Mouse (Mus musculus) forebrain, embryonic 16.5 days (tissue): ENCODE results near the gene Prkch. TPM values are rescaled to one million over a fixed set of nuclear protein-coding genes. Genes with fewer than 3 reads are reported as not detected.

Source experiments
- ATAC-seq: fragments of 200-750 bp; cut with Nextera tagmentation; 2 replicates; pipeline ENCODE4 v1.8.0; 2017; ENCODE audit warnings: mild to moderate bottlenecking, moderate library complexity
- H3K27ac ChIP-seq: fragments of 300-500 bp; sonication (generic); 2 replicates; pipeline ENCODE4 v1.5.1; 2014; ENCODE audit warnings: low read length, control low read depth
- H3K27me3 ChIP-seq: fragments of 300-500 bp; sonication (generic); replicated peaks from 2 replicates; pipeline ENCODE4 v1.6.1; 2014; ENCODE audit warnings: low read length; ENCODE audit not compliant: control insufficient read depth, insufficient read depth
- H3K36me3 ChIP-seq: fragments of 300-500 bp; sonication (generic); 2 replicates; pipeline ENCODE4 v1.6.1; 2014; ENCODE audit not compliant: control insufficient read depth, insufficient read depth
- H3K4me1 ChIP-seq: fragments of 300-500 bp; sonication (generic); replicated peaks from 2 replicates; pipeline ENCODE4 v1.6.1; 2014; ENCODE audit warnings: low read length; ENCODE audit not compliant: control insufficient read depth, insufficient read depth
- H3K4me2 ChIP-seq: fragments of 300-500 bp; sonication (generic); 2 replicates; pipeline ENCODE4 v1.6.1; 2014; ENCODE audit warnings: mild to moderate bottlenecking, low read length, control low read depth
- H3K4me3 ChIP-seq: fragments of 300-500 bp; sonication (generic); replicated peaks from 2 replicates; pipeline ENCODE4 v1.5.1; 2014; ENCODE audit warnings: mild to moderate bottlenecking, low read length, control low read depth
- H3K9ac ChIP-seq: fragments of 300-500 bp; sonication (generic); replicated peaks from 2 replicates; pipeline ENCODE4 v1.6.1; 2014; ENCODE audit warnings: low read depth, low read length, control low read depth
- H3K9me3 ChIP-seq: fragments of 300-500 bp; sonication (generic); 2 replicates; pipeline ENCODE4 v1.6.1; 2016; ENCODE audit warnings: low read length; ENCODE audit not compliant: control insufficient read depth
- WGBS: fragments of 180-500 bp; shearing (Covaris S2); extraction: QIAGEN DNeasy Blood & Tissue Kit; methylation state at CpG from one replicate; pipeline ENCODE4 v1.1.7; 2014; 5-methylcytosine and 5-hydroxymethylcytosine counted together
- polyA plus RNA-seq: library from polyadenylated mRNA; unstranded; fragments of >200 nt; fragmentation: Nextera tagmentation; extraction: Ambion mirVana; gene quantifications from 2 replicates; pipeline ENCODE4 v1.2.1, GENCODE M21; 2015

Gene Prkch
- polyA plus RNA-seq, 1 experiment from 2014 or later: 4.3 TPM

DNA sequence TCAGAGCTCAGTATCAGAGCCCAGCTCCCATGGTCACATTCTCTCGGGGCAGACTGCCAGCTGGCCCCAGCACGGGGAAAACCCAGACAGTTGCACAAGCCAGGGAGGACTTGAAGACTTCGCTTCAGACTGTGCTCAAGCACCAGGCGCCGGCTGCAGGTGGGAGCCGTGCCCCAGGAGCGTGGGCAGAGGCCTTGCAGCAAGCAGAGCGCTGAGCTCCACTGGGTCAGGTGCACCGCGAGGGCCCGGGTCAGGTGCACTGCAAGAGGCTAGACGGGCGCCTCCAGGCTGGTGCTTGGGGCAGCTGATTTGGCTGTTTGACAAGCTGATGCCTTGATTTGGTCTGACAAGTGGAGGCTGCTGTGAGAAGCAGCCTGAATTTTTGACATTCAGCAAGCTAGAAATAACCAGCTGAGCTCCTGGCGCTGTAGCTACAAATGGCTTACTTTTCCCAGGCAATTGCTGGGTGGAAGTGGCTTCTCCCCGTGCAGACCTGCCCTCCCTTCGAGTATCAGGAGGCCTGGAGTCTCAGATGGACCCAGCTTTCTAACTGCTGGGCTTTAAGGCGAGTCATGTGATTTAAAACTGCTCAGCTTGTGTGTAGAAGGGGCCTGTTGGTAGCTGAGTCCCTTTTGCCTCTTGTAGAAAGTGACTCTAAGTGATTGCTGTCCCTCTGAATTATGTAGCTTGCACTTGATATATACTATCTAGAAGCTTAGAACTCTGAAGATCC, 209.7 kb downstream of the Prkch start:
- Histone ChIP-seq H3K27ac (no peak overlapping the region), H3K36me3 (no peaks in the 10 kb centered on the region), H3K9ac (peak overlapping the region; percentile 8; the same call in 1 of the 2 replicates), H3K27me3 (no peaks in the 10 kb centered on the region), H3K9me3 (no peaks in the 10 kb centered on the region), H3K4me1 (peaks cover 14% of the 10 kb centered on the region), H3K4me2 (peak overlapping the region; percentile 29), H3K4me3 (no peak overlapping the region)
- peak; percentile 68 for ATAC-seq
- 20% methylated on average over 17 of the region's 17 CpGs for WGBS

DNA sequence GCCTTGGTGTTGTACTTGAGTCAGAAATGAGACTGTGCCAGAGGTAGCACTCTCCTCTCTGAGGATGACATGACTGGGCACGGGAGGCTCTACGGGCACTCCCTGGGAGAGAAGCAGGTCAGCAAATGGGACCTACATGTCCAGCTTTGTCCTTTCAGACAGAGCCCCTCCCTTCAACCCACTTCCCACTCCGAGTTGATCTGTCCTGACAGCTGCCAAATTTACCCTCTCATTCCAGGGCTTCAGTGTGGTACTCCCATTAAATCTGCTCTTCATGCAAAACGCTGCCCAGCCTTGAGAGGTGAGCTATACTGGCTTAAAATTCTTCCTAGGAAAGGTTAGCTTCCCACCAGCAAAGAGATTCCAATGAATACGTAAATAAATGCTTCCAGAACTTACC, 215.1 kb downstream of the Prkch start:
- ATAC-seq: no peak
- 80% methylated on average over 5 of the region's 5 CpGs for WGBS
- no peak overlapping the region for H3K9ac ChIP-seq
- H3K27me3 ChIP-seq: no peaks in the 10 kb centered on the region
- no peak overlapping the region for H3K27ac ChIP-seq
- H3K36me3 ChIP-seq: no peaks in the 10 kb centered on the region
- H3K9me3 ChIP-seq: no peaks in the 10 kb centered on the region
- no peak overlapping the region for H3K4me3 ChIP-seq
- no peak overlapping the region for H3K4me2 ChIP-seq
- H3K4me1 ChIP-seq: peaks cover 2% of the 10 kb centered on the region; the same call in 1 of the 2 replicates

DNA sequence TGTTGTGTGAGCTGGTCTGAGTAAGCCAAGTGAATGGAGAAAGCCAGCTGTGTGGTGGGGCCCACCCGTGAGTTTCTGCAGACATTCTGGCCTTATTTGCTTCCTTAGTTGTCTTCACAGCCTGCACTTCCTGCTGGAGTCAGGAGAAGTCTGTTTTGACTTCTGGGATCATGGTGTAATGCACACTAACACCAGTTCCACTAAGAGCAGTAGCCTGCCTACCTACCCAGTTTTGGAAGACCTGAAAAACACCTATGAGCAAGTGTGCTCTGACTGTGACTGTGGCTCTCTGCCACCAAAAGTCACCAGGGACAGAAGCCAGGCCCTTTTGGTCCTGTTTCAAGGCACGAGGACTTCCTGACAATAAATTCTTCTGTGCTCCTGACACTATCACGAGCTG, 216.3 kb downstream of the Prkch start:
- Histone ChIP-seq H3K4me3 (no peak overlapping the region), H3K9ac (no peak overlapping the region), H3K9me3 (no peaks in the 10 kb centered on the region), H3K4me2 (no peak overlapping the region), H3K36me3 (no peaks in the 10 kb centered on the region), H3K27me3 (no peaks in the 10 kb centered on the region), H3K4me1 (no peaks in the 10 kb centered on the region), H3K27ac (no peak overlapping the region)
- 64% methylated on average over 3 of the region's 3 CpGs for WGBS
- ATAC-seq: no peak

DNA sequence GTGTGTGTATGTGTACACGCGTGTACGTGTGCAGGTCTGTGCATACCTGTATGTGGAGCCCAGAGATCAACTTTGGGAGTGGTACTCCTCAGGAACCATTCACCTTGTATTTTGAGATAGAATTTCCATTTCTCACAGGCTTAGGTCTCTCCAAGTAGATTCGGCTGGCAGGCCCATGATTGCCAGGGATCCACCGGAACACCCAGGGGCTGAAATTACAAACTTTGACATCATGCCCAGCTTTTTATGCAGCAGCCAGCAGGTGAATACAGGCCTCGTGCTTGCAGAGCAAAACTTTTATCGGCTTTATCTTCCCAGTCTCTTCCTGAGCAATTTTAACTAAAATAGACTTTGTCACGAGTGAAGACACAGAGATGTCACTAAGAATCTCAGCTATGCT, 217.2 kb downstream of the Prkch start:
- no peak for ATAC-seq
- 83% methylated on average over 8 of the region's 8 CpGs for WGBS
- Histone ChIP-seq H3K4me3 (no peak overlapping the region), H3K27ac (no peak overlapping the region), H3K27me3 (no peaks in the 10 kb centered on the region), H3K4me1 (no peaks in the 10 kb centered on the region), H3K9ac (no peak overlapping the region), H3K9me3 (no peaks in the 10 kb centered on the region), H3K36me3 (no peaks in the 10 kb centered on the region), H3K4me2 (no peak overlapping the region)

DNA sequence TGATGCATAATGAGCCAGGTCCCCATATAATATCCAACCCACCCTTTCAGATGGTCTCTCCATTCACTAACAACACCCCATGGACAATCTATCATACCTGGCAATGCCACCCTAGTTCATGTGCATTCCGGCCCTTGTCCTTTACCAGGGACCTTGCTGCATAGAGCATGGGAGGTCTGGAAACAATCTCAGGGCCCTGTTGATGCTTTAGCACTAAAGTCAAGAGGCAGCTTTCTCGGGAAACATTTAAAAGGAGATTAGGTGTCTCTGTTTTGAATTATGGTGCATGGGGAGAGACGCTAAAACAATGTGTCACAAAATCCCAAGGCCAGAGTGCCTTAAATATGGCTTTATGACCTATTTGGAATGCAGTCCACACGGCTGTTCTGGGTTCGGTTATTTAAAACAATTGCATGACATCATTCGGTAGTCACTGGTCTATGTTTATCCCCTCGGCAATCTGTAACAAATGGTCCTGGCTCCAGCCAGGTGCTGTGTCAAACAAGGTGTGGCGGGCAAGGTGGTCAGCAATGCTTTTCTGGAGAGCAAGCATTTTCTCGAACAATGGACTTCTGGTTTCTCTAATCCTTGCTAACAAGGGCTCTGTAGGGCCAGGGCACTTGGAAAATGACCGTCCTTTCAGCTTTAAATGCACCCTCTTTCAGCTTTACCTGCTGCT, 217.9 kb downstream of the Prkch start:
- H3K9me3 ChIP-seq: no peaks in the 10 kb centered on the region

DNA sequence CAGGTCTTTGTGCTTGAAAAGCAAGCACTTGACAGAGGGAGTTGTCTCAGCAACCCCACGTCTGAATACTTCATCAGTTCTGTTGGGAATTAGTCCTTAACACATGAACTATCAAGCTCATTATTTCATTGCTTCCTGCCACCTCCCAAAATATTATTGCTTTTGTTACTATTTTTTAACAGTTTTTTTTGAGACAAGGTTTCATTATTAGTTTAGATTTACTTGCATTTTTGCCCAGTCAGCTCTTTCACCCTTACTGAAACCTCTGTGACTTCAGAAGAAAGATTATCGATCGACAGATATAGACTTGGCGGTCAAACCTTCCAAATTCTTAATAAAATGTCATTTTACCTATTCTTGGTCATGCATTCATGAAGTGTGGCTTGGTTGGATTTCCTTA, 219.3 kb downstream of the Prkch start:
- Histone ChIP-seq H3K9ac (no peak overlapping the region), H3K36me3 (no peaks in the 10 kb centered on the region), H3K4me1 (no peaks in the 10 kb centered on the region), H3K27me3 (no peaks in the 10 kb centered on the region), H3K27ac (no peak overlapping the region), H3K4me3 (no peak overlapping the region), H3K9me3 (no peaks in the 10 kb centered on the region), H3K4me2 (no peak overlapping the region)
- 91% methylated on average over 4 of the region's 4 CpGs for WGBS
- no peak for ATAC-seq

More for the DNA sequence above, 217.9 kb downstream of the Prkch start:
- no peak for ATAC-seq
- no peak overlapping the region for H3K9ac ChIP-seq
- no peaks in the 10 kb centered on the region for H3K36me3 ChIP-seq
- H3K4me1 ChIP-seq: no peaks in the 10 kb centered on the region
- no peak overlapping the region for H3K4me2 ChIP-seq
- H3K4me3 ChIP-seq: no peak overlapping the region
- H3K27me3 ChIP-seq: no peaks in the 10 kb centered on the region
- no peak overlapping the region for H3K27ac ChIP-seq
- WGBS: 75% methylated on average over 10 of the region's 10 CpGs

DNA sequence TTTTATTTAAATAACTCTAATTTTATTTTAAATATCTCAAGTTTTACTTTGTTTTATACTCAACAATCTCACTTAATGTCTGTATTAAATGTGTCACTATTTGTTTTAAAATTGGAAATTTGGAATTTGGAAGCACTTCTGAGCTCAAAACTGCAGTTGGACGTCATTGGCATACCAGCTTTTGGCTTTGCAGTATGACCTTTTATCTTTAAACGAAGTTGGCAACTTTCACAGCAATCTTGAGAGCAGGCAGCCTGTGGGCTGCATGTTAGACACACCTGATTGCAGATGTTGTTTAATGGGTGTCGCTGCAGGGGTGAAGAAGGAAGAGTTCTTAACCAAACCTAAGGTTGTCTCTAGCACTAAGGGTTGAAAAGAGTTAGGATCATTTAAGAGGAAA, 220.9 kb downstream of the Prkch start:
- Histone ChIP-seq H3K27me3 (no peaks in the 10 kb centered on the region), H3K4me3 (no peak overlapping the region), H3K4me2 (no peak overlapping the region), H3K27ac (no peak overlapping the region), H3K9me3 (no peaks in the 10 kb centered on the region), H3K9ac (no peak overlapping the region), H3K4me1 (peaks cover 6% of the 10 kb centered on the region), H3K36me3 (no peaks in the 10 kb centered on the region)
- no peak for ATAC-seq
- WGBS: 57% methylated on average over 3 of the region's 3 CpGs

DNA sequence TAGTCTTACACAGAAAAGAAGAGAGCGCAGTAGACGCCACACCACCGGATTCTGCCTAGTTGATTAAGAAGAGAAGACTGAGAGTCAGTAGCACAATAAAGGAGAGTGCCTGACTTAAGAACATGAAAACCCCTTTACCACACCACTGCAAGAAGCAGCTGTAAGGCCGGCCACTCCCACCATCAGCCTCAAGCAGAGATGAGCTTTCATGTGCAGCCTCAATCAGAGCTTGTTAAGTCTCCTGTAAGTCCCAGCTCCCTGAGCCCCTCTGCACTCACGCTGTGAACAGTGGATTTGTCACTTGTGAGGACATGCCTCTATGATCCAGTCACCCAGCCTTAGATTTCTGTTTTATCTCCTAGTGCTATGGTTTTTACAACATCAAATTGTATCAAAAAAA, 221.4 kb downstream of the Prkch start:
- H3K4me3 ChIP-seq: no peak overlapping the region
- H3K4me2 ChIP-seq: no peak overlapping the region
- no peaks in the 10 kb centered on the region for H3K27me3 ChIP-seq
- 25% methylated on average over 5 of the region's 5 CpGs for WGBS
- H3K36me3 ChIP-seq: no peaks in the 10 kb centered on the region
- H3K27ac ChIP-seq: no peak overlapping the region
- H3K9me3 ChIP-seq: no peaks in the 10 kb centered on the region
- H3K9ac ChIP-seq: no peak overlapping the region
- H3K4me1 ChIP-seq: peaks cover 6% of the 10 kb centered on the region
- no peak for ATAC-seq

DNA sequence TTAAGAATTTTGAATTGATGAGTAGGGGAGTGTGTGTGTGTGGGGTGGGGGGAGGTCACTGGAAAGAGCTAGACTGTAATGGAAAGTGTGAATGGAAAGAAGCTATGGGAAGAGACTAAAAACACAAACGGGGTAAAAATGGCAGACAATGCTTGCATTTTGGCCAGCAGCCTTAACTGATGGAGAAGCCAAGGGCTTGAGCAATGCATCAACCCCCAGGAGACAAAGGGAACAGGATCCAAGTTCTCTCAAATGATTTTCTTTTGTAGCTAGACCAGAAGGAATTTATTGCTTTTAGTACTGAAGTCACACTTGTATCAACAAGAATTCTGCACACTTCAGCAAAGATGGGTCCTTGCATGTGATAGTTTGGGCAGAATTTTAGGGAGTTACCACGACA, 222.6 kb downstream of the Prkch start:
- Histone ChIP-seq H3K4me2 (no peak overlapping the region), H3K27me3 (no peaks in the 10 kb centered on the region), H3K4me1 (peaks cover 6% of the 10 kb centered on the region), H3K9ac (no peak overlapping the region), H3K4me3 (no peak overlapping the region), H3K27ac (no peak overlapping the region), H3K9me3 (no peaks in the 10 kb centered on the region), H3K36me3 (no peaks in the 10 kb centered on the region)
- ATAC-seq: no peak
- 67% methylated on average over 2 of the region's 2 CpGs for WGBS
